Mouse (Mus musculus): ENCODE measurements at regions not wholly inside any gene's neighbourhood (a gene's known extent, or its start where the extent isn't known, plus 50 kb on each side); places are given as distances from the start of the nearest gene placed in this dataset.

- TF ChIP-seq CTCF (IDR thresholded peaks at IDR 0.05; ENCODE audit: control insufficient read depth, insufficient read depth, insufficient read length) (no peak), USF1 (IDR thresholded peaks at IDR 0.05; ENCODE audit: low read depth) (no peak), MAX (IDR thresholded peaks at IDR 0.05) (no peak), FOSL1 (IDR thresholded peaks at IDR 0.05; ENCODE audit: insufficient read depth, low read length, poor library complexity, severe bottlenecking) (no peak), MYOG (IDR thresholded peaks at IDR 0.05; ENCODE audit: control insufficient read depth, extremely low read depth, insufficient read length) (no peak), CEBPB (IDR thresholded peaks at IDR 0.05; ENCODE audit: low read depth) (no peak)
These were observed 575.7 kb downstream of the Robo2 start for GRCm38 (mm10) chr16:73835715-73836440.
